Mouse (Mus musculus) liver, embryonic 14.5 days (tissue): ENCODE results near the gene Emc10. TPM values are rescaled to one million over a fixed set of nuclear protein-coding genes. Genes with fewer than 3 reads are reported as not detected.

Experiments used
- ATAC-seq: fragments of 200-750 bp; cut with Nextera tagmentation; 2 replicates; pipeline ENCODE4 v1.8.0; 2017; ENCODE audit warnings: moderate number of reproducible peaks, mild to moderate bottlenecking, moderate library complexity; ENCODE audit not compliant: insufficient read depth
- DNase-seq, 3 experiments: peaks; one replicate each; pipeline ENCODE4 v3.0.0-alpha.2; 2012 to 2013; ENCODE audit warnings: low read depth in 3 of 3, low spot score in 3 of 3
- H3K27ac ChIP-seq: fragments of 300-500 bp; sonication (generic); 2 replicates; pipeline ENCODE4 v1.5.1; 2014; ENCODE audit warnings: moderate library complexity, mild to moderate bottlenecking, control low read depth, inconsistent platforms
- H3K27me3 ChIP-seq: fragments of 300-500 bp; sonication (generic); 2 replicates; pipeline ENCODE4 v1.6.1; 2014; ENCODE audit warnings: mild to moderate bottlenecking, low read length, moderate library complexity; ENCODE audit not compliant: control insufficient read depth, insufficient read depth
- H3K36me3 ChIP-seq: fragments of 300-500 bp; sonication (generic); replicated peaks from 2 replicates; pipeline ENCODE4 v1.6.1; 2014; ENCODE audit warnings: low read depth; ENCODE audit not compliant: control insufficient read depth, insufficient read depth
- H3K4me1 ChIP-seq, 2 experiments: fragments of 200-500 bp in 1 of 2; fragments of 300-500 bp in 1 of 2; sonication (generic) in 1 of 2; replicated peaks; 2 replicates each; pipeline ENCODE4 v1.6.1; 2012 to 2014; ENCODE audit warnings: antibody characterized with exemption in 1 of 2, inconsistent platforms in 1 of 2, low read length in 1 of 2; ENCODE audit not compliant: control insufficient read depth in 2 of 2, insufficient read depth in 2 of 2
- H3K4me2 ChIP-seq: fragments of 300-500 bp; sonication (generic); 2 replicates; pipeline ENCODE4 v1.6.1; 2014; ENCODE audit warnings: low read depth, mild to moderate bottlenecking, control low read depth, moderate library complexity
- H3K4me3 ChIP-seq, 2 experiments: fragments of 200-500 bp in 1 of 2; fragments of 300-500 bp in 1 of 2; sonication (generic) in 1 of 2; 2 replicates each; pipeline ENCODE4 v1.5.1; 2012 to 2014; ENCODE audit warnings: low read depth in 2 of 2, low read length in 2 of 2, mild to moderate bottlenecking in 2 of 2, control low read depth in 1 of 2, inconsistent platforms in 1 of 2, moderate library complexity in 1 of 2; ENCODE audit not compliant: insufficient read depth in 1 of 2
- H3K9ac ChIP-seq: fragments of 300-500 bp; sonication (generic); replicated peaks from 2 replicates; pipeline ENCODE4 v1.6.1; 2014; ENCODE audit warnings: mild to moderate bottlenecking, control low read depth, moderate library complexity
- H3K9me3 ChIP-seq: fragments of 300-500 bp; sonication (generic); 2 replicates; pipeline ENCODE4 v1.6.1; 2016; ENCODE audit warnings: low read length, mixed read lengths; ENCODE audit not compliant: control insufficient read depth
- CTCF ChIP-seq: IDR thresholded peaks from 2 replicates; pipeline ENCODE4 v1.5.1; 2016; ENCODE audit warnings: antibody characterized with exemption, low read depth, control low read depth
- EP300 ChIP-seq: IDR thresholded peaks from 2 replicates; pipeline ENCODE4 v1.6.1; 2016; ENCODE audit warnings: antibody characterized with exemption, low read depth
- WGBS: fragments of 180-500 bp; shearing (Covaris S2); extraction: QIAGEN DNeasy Blood & Tissue Kit; methylation state at CpG from one replicate; pipeline ENCODE4 v1.1.7; 2014; ENCODE audit not compliant: insufficient replicate concordance; 5-methylcytosine and 5-hydroxymethylcytosine counted together
- polyA plus RNA-seq, 2 experiments: library from polyadenylated mRNA; depleted of rRNA in 1 of 2; stranded (reverse) in 1 of 2; unstranded in 1 of 2; fragments of >200 nt; fragmentation: Nextera tagmentation in 1 of 2; extraction: Ambion mirVana in 1 of 2; gene quantifications; 2 replicates each; pipeline versions ENCODE4 v1.2.1 to v1.2.3; 2012 to 2014

The Emc10 gene
- polyA plus RNA-seq, 2 experiments: 41.7 to 46.7 TPM

DNA sequence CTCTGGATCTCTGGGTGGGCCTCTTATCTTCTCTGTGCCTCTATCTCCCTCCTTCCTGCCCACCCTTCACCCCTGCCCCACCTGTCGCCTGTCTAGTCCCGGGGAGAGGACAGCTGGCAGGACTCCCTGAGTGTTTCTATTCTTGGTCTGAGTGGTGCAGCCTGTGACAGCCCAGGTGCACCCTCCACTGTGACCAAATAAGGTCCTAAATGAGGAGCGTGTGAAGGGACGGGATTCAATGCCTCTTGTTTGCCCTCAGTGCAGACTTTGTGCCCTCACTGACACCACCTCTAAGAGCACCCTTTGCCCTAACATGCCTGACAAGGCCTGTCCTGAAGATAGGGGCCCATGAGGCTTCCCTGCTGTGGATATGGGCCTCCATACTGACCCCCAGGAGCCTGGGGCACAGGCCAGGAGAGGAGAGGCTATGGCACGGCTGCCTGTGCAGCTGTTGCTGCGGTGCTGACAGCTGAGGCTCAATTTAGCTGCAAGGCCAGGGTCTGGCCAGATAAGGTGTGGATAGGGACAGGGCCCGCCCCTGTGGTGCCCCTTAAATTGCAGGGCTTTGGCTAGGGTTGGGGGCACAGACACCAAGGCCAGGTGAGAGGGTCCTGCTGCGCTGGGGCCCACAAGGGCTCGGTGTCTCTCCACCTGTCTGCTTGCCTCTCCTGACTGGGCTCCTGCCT lies 23.2 kb downstream of the Emc10 start:
- TF ChIP-seq EP300: no peak
- Histone ChIP-seq H3K4me1 (peaks cover 33 to 46% of the 10 kb centered on the region in 2 experiments), H3K27ac (no peak overlapping the region), H3K9me3 (no peaks in the 10 kb centered on the region), H3K9ac (peak overlapping the region; percentile 45; the same call in 1 of the 2 replicates), H3K36me3 (peaks cover 16% of the 10 kb centered on the region), H3K4me3 (no peak overlapping the region), H3K4me2 (no peak overlapping the region), H3K27me3 (peaks cover 38% of the 10 kb centered on the region)
- ATAC-seq (no peak), DNase-seq (no peak)
- WGBS: 30% methylated on average over 9 of the region's 9 CpGs

- Histone ChIP-seq H3K4me2 (no peak overlapping the region), H3K9ac (no peak overlapping the region), H3K27me3 (peaks cover 33% of the 10 kb centered on the region), H3K36me3 (peaks cover 16% of the 10 kb centered on the region), H3K9me3 (no peaks in the 10 kb centered on the region), H3K4me3 (no peak overlapping the region), H3K4me1 (peaks cover 33 to 45% of the 10 kb centered on the region in 2 experiments), H3K27ac (no peak overlapping the region)
- no peak for TF ChIP-seq CTCF
- no peak for TF ChIP-seq EP300
- no peak for ATAC-seq
- 50% methylated on average over 1 of the region's 1 CpGs for WGBS
- DNase-seq: no peak
Measured at GRCm38 (mm10) chr7:44472558-44472885, 23.8 kb downstream of the Emc10 start.

- no peak for TF ChIP-seq EP300
- TF ChIP-seq CTCF: no peak
- no peak for DNase-seq
- Histone ChIP-seq H3K4me1 (peaks cover 33 to 50% of the 10 kb centered on the region in 2 experiments), H3K4me3 (no peak overlapping the region), H3K27me3 (peaks cover 28% of the 10 kb centered on the region), H3K4me2 (no peak overlapping the region), H3K27ac (peak overlapping the region; percentile 97), H3K36me3 (peaks cover 16% of the 10 kb centered on the region), H3K9ac (no peak overlapping the region), H3K9me3 (no peaks in the 10 kb centered on the region)
- ATAC-seq: no peak
- 45% methylated on average over 6 of the region's 6 CpGs for WGBS
Measured at GRCm38 (mm10) chr7:44471880-44472557, 24.3 kb downstream of the Emc10 start.

DNA sequence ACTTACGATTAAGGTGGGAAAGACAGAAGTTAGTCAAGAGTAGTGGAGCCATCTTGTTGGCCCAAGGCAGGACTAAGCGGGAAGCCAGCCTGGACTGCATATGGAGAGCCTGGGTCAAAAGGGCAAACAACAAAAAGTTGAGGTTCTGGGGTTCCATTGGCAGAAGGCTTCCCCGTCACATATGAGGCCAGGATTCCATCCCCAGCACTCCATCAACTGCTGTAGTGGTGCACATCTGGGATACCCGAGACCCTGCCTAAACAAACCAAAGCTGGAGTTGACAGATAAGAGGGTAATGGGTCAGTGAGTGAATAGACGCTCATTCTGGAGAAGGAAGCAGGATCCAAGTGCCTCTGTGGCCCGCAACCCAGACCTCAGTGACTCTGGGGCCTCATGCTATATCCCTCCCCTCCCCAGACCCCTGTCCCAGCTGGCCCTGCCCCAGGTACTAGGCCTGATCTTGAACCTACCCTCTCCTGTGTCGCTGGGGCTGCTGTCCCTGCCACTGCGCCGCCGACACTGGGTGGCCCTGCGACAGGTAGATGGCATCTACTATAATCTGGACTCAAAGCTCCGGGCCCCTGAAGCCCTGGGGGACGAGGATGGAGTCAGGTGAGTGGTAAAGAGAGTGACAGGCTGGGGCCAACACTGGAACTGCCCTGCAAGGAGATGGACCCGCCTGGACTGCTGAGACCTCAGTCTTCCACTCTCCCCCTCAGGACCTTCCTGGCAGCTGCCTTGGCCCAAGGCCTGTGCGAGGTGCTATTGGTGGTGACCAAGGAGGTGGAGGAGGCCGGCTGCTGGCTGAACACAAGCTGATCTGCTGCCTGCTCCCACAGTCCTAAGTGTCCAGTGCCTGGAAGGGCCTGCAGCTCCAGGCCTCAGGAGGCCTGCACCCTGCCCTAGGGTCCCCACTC lies 25.4 kb downstream of the Emc10 start:
- 74% methylated on average over 16 of the region's 16 CpGs for WGBS
- H3K27me3 ChIP-seq: peaks cover 17% of the 10 kb centered on the region
- H3K4me3 ChIP-seq: peak overlapping the region in 1 of 2 experiments; percentile 76; a peak in 2 of 4 replicates
- TF ChIP-seq EP300: no peak; the same call in 1 of the 2 replicates
- TF ChIP-seq CTCF: no peak
- no peaks in the 10 kb centered on the region for H3K9me3 ChIP-seq
- H3K36me3 ChIP-seq: peaks cover 16% of the 10 kb centered on the region
- H3K4me2 ChIP-seq: peak overlapping the region; percentile 90
- peak overlapping the region; percentile 97 for H3K27ac ChIP-seq
- no peak for ATAC-seq
- peak overlapping the region; percentile 94 for H3K9ac ChIP-seq
- DNase-seq: peak in 2 of 3 experiments; percentile 62 to 74
- peaks cover 33 to 51% of the 10 kb centered on the region in 2 experiments for H3K4me1 ChIP-seq
